Mouse (Mus musculus) spleen, postnatal 36 days (tissue): Measurements from ENCODE around the gene Rad21l.
"Not testable (repeated sequence)": the region's sequence is repeated elsewhere in the genome, so short reads cannot be mapped to it uniquely, and the experiment has no call there.

Experiments used
- DNase-seq, 2 experiments: peaks; one replicate each; pipeline ENCODE4 v3.0.0; 2022; ENCODE audit warnings: low spot score in 2 of 2, mixed read lengths in 1 of 2

Gene Rad21l

DNA sequence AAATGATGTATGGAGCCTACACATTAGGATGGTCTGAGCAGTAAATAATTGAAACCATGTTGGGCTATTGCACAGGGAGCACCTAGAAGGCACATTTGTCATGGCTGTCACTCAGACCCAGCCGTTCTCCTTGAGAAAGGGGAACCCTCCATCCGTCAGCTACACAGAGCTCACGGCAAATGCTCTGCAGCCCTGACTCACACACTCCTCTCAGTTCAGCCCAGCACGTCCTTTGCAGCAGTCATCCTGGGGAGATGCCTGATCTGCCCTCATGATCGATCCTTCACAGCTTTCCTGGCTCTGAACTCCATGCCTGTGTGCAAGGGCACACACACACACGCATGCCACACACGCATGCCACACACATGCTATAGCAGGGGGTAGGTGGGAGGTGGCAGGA lies 39.0 kb downstream of the Rad21l start:
- no peak for DNase-seq

DNA sequence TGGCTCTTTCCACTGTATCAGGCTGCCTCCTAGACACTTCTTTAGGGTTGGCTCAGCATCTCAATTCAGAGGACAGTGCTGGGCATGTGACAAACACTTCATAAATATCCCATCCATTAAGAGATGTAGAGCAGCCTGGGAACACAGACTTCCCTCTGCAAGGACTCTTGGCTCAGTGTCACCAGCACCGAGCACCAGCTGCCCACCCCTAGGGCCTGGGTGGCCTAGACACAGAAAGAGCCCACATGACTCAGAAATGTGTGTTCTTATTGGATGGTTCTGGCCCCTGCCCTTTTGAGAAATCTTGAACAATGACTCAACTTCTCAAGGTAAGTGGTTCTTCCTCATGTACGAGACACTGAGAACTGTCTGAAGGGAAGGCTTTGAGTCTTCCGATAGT lies 40.3 kb downstream of the Rad21l start:
- no peak for DNase-seq

DNA sequence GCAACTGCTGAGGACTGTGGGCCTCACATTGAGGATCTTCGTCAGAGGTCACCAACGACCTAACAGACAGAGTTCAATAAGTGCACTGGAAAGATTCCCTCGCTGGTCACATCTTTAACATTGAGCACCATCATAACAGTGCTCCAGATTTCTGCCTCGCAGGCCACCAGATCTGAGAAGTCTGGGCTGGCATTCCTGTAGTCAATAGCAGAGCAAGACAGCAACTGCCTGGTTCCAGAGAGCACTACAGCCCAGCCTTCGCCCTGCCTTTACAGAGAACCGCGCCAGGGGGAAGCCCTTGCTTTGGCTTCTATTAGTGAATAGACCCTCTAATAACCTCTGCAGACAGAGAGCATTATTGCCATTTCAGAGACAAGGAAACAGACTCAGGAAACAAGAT lies 42.0 kb downstream of the Rad21l start:
- DNase-seq: no peak

DNA sequence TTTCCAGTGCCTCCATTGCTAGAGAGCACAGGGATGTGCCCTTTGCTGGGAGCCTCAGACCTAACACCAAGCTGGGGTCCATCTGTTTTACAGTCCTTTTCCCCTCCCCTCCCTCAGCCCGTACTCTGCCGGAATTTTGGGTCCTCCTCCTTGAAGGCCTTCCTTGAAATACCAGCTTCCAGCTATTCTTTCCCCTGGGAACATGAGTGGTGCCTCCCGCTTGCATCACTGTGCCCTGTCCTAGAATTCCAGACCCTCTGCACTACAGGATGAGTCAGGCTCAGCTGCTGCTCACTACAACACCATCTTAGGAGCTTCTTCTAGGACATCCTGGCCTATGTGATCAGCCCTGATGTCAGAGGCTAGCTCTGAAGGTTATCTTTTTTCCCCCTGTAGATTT lies 44.6 kb downstream of the Rad21l start:
- DNase-seq: no peak

DNA sequence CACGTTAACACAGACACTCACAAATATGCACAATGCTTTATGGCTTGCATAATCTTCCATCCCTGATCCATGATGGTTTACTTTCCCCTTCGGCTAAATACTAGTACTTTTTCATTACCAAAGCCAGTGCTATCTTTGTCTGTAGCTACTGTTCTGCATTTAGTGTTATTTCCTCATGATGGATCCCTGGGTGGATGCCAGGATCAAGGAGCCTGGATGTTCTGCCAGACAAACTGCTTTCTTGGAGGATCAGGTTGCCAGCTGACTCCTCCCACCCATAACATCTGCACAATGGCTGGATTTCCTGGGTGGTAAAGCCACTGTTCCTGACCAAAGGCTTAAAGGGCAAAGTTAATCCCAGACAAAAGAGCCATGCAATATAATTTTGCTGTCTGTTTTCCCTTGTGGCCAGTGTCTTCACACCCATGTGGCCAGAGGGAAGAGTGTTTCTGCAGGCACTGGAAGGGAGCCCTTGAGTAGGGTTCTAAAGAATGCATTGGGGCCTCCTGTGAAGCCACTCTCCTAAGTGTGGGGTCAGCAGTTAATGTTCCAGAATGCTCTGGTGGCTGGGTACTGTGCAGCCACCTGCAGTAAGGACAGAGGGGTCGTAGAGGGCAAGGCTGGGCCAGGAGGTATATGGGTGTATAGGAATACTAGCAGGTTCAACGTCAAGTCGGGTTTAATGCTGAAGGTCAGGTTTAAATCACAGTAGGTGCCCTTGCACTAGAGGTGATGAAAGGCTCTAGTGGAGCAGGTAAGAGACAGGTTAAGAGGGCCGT lies 51.6 kb downstream of the Rad21l start:
- DNase-seq: no peak

DNA sequence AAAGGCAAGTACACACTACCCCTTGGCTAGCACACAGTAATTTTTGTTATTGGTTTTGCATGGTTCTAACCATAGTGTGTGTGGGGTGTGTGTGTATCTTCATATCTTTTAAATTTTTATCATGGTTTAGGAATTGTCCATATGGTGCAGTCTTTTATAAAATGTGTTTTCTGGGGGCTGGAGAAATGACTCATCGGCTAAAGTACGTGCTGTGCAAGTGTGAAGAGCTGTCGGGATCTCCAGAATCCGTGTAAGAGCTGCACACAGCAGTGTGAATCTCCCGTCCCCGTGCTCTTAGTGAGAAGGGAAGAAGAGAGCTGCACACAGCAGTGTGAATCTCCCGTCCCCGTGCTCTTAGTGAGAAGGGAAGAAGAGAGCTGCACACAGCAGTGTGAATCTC lies 52.6 kb downstream of the Rad21l start:
- not testable (repeated sequence) for DNase-seq

DNA sequence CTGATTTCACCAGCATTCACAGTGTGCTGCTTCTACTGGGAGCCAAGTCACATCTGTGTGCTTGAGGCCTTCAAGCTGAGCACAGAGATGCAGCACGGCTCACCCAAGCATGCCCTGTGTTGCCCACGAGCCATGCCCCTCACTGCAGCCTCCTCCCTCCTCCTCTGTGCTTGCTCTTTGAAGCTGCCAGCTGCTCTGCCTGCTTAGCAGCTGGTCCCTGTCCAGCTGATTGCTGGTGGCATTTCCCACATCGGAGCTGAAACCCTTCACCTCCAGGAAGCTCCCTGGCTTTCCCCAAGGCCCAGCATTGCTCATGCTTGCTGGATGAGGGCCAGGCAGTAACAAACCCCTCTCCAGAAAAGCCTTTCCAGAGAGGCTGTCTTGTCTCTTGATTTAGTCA lies 58.4 kb downstream of the Rad21l start:
- no peak for DNase-seq

DNA sequence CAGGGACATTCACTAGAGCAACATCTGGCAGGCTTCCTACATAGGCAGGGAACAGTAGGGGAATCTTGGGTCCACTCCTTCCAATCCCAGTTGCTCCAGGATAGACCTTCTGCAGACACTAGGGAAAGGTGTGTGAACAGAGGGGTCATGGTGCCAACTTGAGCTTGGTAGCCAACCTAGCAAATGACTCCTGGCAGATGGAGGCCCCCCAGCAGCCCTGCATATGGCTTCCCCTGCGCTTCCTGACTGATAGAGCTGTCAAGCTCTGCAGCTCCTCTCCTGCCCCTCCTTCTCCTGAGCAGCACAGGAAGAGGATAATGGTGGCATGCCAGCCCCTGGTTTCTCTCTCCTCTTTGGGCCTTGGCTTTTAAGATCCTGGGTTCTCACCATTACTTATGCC lies 59.9 kb downstream of the Rad21l start:
- DNase-seq: no peak

DNA sequence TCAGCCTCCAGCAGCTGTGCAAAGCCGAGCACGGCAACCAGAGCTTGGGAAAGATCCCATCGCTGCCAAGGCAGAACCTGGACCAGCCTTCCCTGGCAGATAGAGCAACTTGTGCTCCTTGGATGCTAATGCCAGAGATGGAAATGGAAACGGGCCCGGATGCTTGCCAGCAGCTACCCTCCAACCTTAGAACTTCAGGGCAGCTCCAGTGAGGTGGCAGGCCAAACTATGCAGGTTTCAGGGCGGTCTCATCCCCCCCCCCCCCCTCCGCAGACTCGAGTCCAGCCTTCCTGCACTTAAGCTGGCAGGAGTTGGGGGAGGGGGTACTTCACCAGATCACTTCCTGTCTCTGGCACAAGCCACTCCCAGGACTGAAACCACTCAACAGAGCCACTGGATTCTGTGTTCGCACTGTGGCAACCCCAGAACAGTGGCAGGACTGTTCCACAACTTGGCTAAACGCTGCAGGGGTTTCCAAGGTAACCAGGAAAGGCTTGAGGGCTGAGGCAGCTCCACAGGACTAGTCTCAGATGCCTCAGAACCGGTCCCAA lies 62.8 kb downstream of the Rad21l start:
- DNase-seq: no peak

DNA sequence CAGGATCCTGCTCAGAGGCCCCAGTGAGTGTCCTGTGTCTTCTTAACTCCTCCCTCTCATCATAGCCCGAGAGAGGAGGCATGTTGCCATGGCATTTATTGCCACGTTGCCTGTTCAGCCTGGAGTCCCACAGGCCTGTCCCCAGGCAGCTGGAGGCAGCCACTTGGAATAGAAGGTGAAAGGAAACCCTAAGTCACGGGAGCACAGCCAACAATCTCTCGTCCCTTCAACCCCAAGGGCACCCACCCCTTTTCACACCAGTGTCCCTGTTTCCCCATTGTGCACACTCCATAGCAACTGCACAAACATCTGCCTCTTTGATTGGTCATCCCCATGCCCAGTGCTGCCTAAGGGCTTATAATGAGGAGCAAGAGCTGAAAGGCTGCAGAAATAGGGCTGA lies 64.7 kb downstream of the Rad21l start:
- no peak for DNase-seq

DNA sequence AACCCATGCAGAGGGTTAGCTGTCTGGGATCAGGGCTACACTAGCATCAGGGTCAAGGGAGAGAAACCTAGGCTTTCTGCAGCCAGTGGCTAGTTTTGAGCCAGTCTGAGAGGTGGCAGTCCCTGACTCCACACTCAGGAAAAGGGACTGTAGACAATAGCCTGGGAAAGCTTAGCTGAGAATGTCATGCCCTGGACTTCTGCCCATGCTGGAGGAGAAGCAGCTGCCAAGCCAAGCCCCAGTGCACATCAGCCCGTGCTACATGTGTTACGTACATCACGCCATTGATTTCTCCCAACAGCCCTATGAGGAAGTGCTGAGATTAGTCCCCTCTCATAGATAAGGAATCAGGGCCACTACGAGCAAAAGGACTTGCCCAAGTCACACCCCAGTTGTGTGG lies 66.2 kb downstream of the Rad21l start:
- DNase-seq: no peak

DNA sequence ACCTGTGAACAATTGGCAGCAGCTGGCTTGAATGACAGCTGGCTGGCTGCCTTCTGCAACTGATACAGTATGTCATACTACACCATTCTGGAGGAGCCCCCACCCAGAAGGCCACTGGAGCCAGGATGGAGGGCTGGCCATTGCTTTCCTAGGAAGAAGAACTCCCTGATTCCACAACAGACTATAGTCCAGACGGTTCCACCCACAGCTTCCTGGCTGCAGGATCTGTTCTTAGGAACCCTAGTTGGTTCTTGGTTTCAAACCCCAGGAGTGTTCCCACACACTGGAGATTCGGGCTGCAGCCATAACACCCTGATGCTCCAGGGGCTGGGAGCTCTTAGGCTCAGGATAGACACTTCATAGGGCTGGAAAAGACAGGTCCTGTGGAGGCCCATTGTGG lies 70.3 kb downstream of the Rad21l start:
- DNase-seq: no peak
